Mouse (Mus musculus): Measurements from ENCODE around the gene Fez2.

DNA sequence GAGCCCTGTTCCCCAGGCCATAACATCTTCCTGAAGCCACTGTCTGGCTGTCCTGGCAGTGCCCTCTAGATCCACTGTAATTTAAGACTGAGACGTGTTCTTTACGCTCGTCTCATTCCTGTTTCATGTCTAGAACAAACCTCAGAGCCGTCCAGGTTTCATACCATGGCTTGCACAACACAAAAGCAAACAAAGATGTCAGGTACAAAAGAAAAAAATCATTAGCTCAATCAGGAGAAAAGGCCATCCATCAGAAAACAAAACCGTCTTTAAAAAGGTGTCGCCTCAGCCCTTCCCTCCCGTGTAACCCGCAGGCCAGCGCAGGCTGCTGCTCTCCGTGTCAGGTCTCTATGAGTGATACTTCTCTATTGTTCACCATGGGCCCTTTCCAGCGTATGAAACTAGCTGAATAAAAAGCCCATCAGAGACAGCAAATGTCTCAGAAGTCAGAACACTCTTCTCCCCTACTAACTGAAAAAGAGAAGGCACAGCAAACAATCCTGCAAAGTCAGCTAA lies 38.2 kb downstream of the Fez2 start:
- no peak for TF ChIP-seq CTCF (IDR thresholded peaks at IDR 0.05; ENCODE audit: low read depth)
- no peak for TF ChIP-seq EP300 (optimal IDR thresholded peaks at IDR 0.05)

Data from stomach, postnatal 0 days (tissue).